Mouse (Mus musculus): ENCODE measurements around the gene Plekhs1.

Plekhs1 gene

GRCm38 (mm10) chr19:56461522-56462101, at the start of gene Plekhs1:
Plekhs1 (plus strand) TSS chr19:56461640.
- DNase-seq (ENCODE audit: low spot score in 2 of 2) = no peak

- DNase-seq (ENCODE audit: low spot score in 2 of 2) = no peak
Observed at GRCm38 (mm10) chr19:56418404-56418803, 43.0 kb upstream of the Plekhs1 start.

DNA sequence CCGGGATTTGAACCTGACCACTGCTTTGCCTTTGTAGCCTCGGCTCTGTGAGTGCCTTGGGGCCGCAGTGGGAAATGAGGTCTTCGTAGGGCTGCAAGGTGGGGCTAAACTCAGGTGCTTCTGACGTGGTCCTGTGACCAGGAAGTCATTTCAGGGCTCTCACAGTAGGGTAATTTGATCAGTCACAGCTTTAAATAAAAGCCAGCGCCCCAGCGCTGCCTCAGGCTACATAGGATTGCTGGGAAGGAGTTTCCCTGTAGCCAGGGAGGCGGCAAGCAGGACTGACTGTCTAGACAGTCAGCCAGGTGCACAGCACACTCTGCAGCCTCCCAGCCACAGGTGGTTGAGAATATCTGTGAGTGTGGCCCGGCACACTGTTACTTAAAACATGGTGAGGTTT, 42.0 kb upstream of the Plekhs1 start:
- DNase-seq (ENCODE audit: low spot score in 2 of 2) = no peak

- DNase-seq (ENCODE audit: low spot score in 2 of 2) = no peak
Observed at GRCm38 (mm10) chr19:56420345-56420744, 41.1 kb upstream of the Plekhs1 start.

GRCm38 (mm10) chr19:56422476-56423338, 38.7 kb upstream of the Plekhs1 start:
- peak; percentile 49 to 61 for DNase-seq (ENCODE audit: low spot score in 2 of 2)

GRCm38 (mm10) chr19:56423370-56423769, 38.1 kb upstream of the Plekhs1 start:
- DNase-seq (ENCODE audit: low spot score in 2 of 2) = no peak

GRCm38 (mm10) chr19:56424606-56425395, 36.6 kb upstream of the Plekhs1 start:
- no peak for DNase-seq (ENCODE audit: low spot score in 2 of 2)

DNA sequence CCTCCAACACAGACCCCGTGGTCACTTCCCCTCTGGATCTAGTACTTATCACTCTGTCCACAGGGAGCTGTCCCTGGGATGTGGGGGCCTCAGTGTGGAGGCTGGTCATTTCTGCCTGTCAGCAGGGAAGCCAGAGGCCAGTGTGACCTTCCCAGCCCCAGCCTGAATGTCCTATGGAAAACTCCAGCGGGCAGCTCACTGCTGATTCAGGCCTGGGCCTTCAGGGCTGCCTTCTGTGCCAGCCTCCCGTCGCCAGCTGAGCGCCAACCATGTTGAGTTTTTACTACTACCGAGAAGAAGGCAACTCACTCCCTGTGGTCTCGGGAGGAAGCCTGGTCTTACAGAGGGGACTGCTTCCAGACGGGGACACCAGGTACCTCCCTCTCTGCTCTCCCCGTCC, 35.9 kb upstream of the Plekhs1 start:
- no peak for DNase-seq (ENCODE audit: low spot score in 2 of 2)

- no peak for DNase-seq (ENCODE audit: low spot score in 2 of 2)
Observed at GRCm38 (mm10) chr19:56430369-56430768, 31.1 kb upstream of the Plekhs1 start.

DNA sequence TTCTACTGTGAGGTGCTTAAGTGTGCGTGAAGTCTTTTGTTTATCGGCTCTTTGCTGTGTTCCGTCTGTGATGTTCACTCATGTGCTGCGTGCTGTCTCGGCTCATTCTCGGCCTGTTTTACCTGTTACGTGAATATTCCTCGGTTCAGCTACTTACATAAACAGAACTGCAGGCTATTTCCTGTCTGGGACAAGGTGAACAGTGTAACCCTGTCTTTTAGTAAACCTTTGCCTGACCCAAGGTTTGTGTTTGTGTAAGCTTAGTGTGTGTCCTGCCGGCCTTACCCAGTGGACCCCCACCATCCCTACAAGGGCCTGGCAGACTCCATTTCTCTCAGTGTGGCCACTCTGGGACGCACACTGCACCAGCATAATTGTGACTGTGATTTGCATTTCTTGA, 28.7 kb upstream of the Plekhs1 start:
- DNase-seq (ENCODE audit: low spot score in 2 of 2) = no peak

DNA sequence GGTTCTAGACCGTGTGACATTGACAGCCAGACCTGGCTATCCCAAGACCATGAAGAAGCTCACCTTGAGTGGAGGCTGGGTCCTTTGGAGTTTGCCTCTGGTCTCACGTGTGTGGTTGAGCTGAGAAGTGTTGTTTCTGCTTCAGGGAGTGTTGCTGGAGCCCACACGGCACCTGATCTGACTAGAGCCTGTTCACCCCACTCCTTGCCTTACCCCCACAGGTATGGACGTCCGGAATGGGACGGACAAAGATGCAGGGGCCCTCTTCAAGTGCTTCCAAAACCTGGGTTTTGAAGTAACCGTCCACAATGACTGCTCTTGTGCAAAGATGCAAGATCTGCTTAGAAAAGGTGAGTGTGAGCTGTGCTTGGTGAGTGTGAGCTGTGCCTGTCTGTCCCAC, 27.9 kb upstream of the Plekhs1 start:
- no peak for DNase-seq (ENCODE audit: low spot score in 2 of 2)

GRCm38 (mm10) chr19:56436380-56436779, 25.1 kb upstream of the Plekhs1 start:
- no peak for DNase-seq (ENCODE audit: low spot score in 2 of 2)

- no peak for DNase-seq (ENCODE audit: low spot score in 2 of 2)
Observed at GRCm38 (mm10) chr19:56438357-56439071, 22.9 kb upstream of the Plekhs1 start.

DNA sequence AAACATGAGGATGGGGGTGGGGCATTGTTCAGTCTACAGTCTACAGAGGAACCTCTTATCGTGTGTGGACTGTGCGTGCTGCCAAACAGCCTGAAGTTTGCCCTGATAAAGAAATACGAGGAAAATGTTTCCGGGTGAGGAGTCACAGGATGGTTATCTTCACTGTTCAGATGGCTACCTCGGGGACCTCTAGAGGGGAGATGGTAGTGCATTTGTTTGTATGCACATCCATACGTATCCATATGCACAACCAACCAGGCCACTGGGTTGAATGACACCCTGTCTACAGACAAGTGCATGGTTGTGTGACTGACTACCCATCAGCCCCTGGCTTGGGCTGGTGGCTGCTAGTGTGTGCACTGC, 22.4 kb upstream of the Plekhs1 start:
- DNase-seq (ENCODE audit: low spot score in 2 of 2) = peak; percentile 11 to 23

- no peak for DNase-seq (ENCODE audit: low spot score in 2 of 2)
Observed at GRCm38 (mm10) chr19:56443445-56443844, 18.0 kb upstream of the Plekhs1 start.

GRCm38 (mm10) chr19:56448784-56449183, 12.7 kb upstream of the Plekhs1 start:
- no peak for DNase-seq (ENCODE audit: low spot score in 2 of 2)

DNA sequence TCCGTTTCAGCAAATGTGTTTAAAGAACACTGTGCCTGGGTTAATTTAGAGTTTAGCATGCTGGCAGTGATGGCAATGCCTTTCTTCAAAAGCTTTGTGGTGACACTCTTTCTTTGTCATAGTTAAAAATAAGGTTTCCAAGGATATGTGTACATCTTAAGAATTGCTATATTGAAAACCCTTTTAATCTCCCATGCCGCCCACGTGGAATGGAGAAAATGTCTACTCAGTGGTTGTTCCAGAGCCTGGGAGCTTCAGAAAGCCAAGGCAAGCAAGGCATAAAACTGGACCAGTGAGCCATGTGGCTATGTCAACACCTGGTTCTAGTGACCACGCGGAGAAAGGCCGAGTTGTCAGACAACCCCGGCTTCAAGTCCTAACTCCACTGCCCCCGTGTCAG, 11.9 kb upstream of the Plekhs1 start:
- no peak for DNase-seq (ENCODE audit: low spot score in 2 of 2)

- no peak for DNase-seq (ENCODE audit: low spot score in 2 of 2)
Observed at GRCm38 (mm10) chr19:56450892-56451291, 10.5 kb upstream of the Plekhs1 start.

DNA sequence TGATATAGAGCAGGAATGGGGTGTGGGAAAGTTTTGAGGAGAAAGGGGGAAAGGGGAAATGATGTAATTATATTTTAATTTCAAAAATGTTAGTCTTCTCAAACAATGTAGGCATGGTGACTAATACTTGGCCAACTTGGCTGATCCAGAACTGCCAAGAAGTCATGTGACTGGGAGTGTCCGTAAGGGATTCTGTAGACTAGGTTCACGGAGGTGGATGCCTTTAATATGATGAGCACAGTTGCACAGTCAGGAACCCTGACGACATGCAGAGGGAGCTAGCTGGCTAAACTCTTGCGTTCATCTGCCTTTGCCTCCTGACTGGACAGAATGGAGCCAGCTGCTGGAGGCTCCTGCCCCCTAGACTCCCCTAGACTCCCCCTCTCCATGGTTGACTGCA, 9.6 kb upstream of the Plekhs1 start:
- DNase-seq (ENCODE audit: low spot score in 2 of 2) = no peak

GRCm38 (mm10) chr19:56452421-56452820, 9.0 kb upstream of the Plekhs1 start:
- DNase-seq (ENCODE audit: low spot score in 2 of 2) = no peak

DNA sequence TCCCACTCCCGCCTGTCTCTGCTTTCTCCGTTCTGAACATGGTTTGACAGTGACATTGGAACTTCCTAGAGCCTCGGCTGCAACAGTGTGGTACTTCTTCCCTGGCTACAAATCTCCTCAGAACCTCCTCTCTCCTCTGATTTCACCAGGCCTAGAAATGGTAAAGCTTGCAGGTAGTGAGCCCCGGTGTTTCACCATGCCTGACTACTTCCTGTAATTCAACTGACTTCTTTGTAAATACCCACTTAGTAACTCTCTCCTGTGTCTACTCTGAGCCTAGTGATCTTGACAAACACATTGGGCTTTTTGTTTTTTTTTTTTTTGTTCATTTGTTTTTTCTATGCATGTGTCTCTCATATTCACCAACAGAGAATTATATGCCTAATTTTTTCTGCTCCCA, 6.6 kb upstream of the Plekhs1 start:
- DNase-seq (ENCODE audit: low spot score in 2 of 2) = no peak

- no peak for DNase-seq (ENCODE audit: low spot score in 2 of 2)
Observed at GRCm38 (mm10) chr19:56455369-56455768, 6.1 kb upstream of the Plekhs1 start.
